Mouse (Mus musculus) kidney, embryonic 14.5 days (tissue): ENCODE data around the gene Aloxe3. TPM values are rescaled to one million over a fixed set of nuclear protein-coding genes. Genes with fewer than 3 reads are reported as not detected.

Source experiments
- ATAC-seq: fragments of 200-750 bp; cut with Nextera tagmentation; 2 replicates; pipeline ENCODE4 v1.8.0; 2017; ENCODE audit warnings: moderate number of reproducible peaks, mild to moderate bottlenecking, moderate TSS enrichment, moderate library complexity; ENCODE audit not compliant: low FRiP score, low TSS enrichment
- H3K27ac ChIP-seq: fragments of 300-500 bp; sonication (generic); 2 replicates; pipeline ENCODE4 v1.5.1; 2014; ENCODE audit warnings: low read depth, mild to moderate bottlenecking, low read length, moderate library complexity, mixed read lengths
- H3K27me3 ChIP-seq: fragments of 300-500 bp; sonication (generic); 2 replicates; pipeline ENCODE4 v1.6.1; 2014; ENCODE audit warnings: mild to moderate bottlenecking, low read length; ENCODE audit not compliant: control insufficient read depth, insufficient read depth
- H3K36me3 ChIP-seq: fragments of 300-500 bp; sonication (generic); 2 replicates; pipeline ENCODE4 v1.6.1; 2014; ENCODE audit warnings: low read length, mixed read lengths; ENCODE audit not compliant: control insufficient read depth, insufficient read depth
- H3K4me1 ChIP-seq: fragments of 300-500 bp; sonication (generic); 2 replicates; pipeline ENCODE4 v1.6.1; 2014; ENCODE audit warnings: low read length, mixed read lengths; ENCODE audit not compliant: control insufficient read depth, insufficient read depth
- H3K4me2 ChIP-seq: fragments of 300-500 bp; sonication (generic); replicated peaks from 2 replicates; pipeline ENCODE4 v1.6.1; 2014; ENCODE audit warnings: low read depth, mild to moderate bottlenecking, low read length
- H3K4me3 ChIP-seq: fragments of 300-500 bp; sonication (generic); 2 replicates; pipeline ENCODE4 v1.5.1; 2014; ENCODE audit warnings: mild to moderate bottlenecking, low read length
- H3K9ac ChIP-seq: fragments of 300-500 bp; sonication (generic); 2 replicates; pipeline ENCODE4 v1.6.1; 2014; ENCODE audit warnings: low read depth, mild to moderate bottlenecking, low read length, moderate library complexity
- H3K9me3 ChIP-seq: fragments of 300-500 bp; sonication (generic); 2 replicates; pipeline ENCODE4 v1.6.1; 2016; ENCODE audit warnings: low read length; ENCODE audit not compliant: control insufficient read depth
- WGBS: fragments of 180-500 bp; shearing (Covaris S2); extraction: QIAGEN DNeasy Blood & Tissue Kit; methylation state at CpG from one replicate; pipeline ENCODE4 v1.1.7; 2014; 5-methylcytosine and 5-hydroxymethylcytosine counted together
- polyA plus RNA-seq: library from polyadenylated mRNA; unstranded; fragments of >200 nt; fragmentation: Nextera tagmentation; extraction: Ambion mirVana; gene quantifications from 2 replicates; pipeline ENCODE4 v1.2.1, GENCODE M21; 2014

Gene Aloxe3
- polyA plus RNA-seq, 1 experiment from 2014 or later: 0.54 TPM

- peaks cover 29% of the 10 kb centered on the region for H3K27me3 ChIP-seq
- H3K27ac ChIP-seq: no peak overlapping the region
- peak overlapping the region; percentile 33 for H3K4me2 ChIP-seq
- no peak for ATAC-seq
- no peak overlapping the region; the same call in 1 of the 2 replicates for H3K4me3 ChIP-seq
- H3K9me3 ChIP-seq: no peaks in the 10 kb centered on the region
- H3K36me3 ChIP-seq: no peaks in the 10 kb centered on the region
- 5% methylated on average over 5 of the region's 5 CpGs for WGBS
- no peaks in the 10 kb centered on the region for H3K4me1 ChIP-seq
- H3K9ac ChIP-seq: no peak overlapping the region
These were observed 71.1 kb downstream of the Aloxe3 start for GRCm38 (mm10) chr11:69196766-69197165.

GRCm38 (mm10) chr11:69197194-69197593, 71.5 kb downstream of the Aloxe3 start:
- WGBS: 1% methylated on average over 14 of the region's 14 CpGs
- Histone ChIP-seq H3K27ac (no peak overlapping the region), H3K36me3 (no peaks in the 10 kb centered on the region), H3K27me3 (peaks cover 29% of the 10 kb centered on the region), H3K9me3 (no peaks in the 10 kb centered on the region), H3K9ac (peak overlapping the region; percentile 23; the same call in 1 of the 2 replicates), H3K4me1 (no peaks in the 10 kb centered on the region), H3K4me2 (peak overlapping the region; percentile 33), H3K4me3 (peak overlapping the region; percentile 24; the same call in 1 of the 2 replicates)
- ATAC-seq: no peak; the same call in 1 of the 2 replicates

GRCm38 (mm10) chr11:69197743-69198142, 72.0 kb downstream of the Aloxe3 start, which contains the start of gene Alox8:
Gene Alox8 (minus strand): TSS chr11:69197843.
- peaks cover 29% of the 10 kb centered on the region for H3K27me3 ChIP-seq
- H3K9me3 ChIP-seq: no peaks in the 10 kb centered on the region
- no peak for ATAC-seq
- peak within 1 kb of the TSS; percentile 33 for H3K4me2 ChIP-seq
- no peaks in the 10 kb centered on the region for H3K36me3 ChIP-seq
- WGBS: 27% methylated on average over 6 of the region's 6 CpGs
- no peak within 1 kb of the TSS for H3K27ac ChIP-seq
- peak within 1 kb of the TSS; percentile 23; the same call in 1 of the 2 replicates for H3K9ac ChIP-seq
- H3K4me1 ChIP-seq: no peaks in the 10 kb centered on the region
- H3K4me3 ChIP-seq: peak within 1 kb of the TSS; percentile 24; the same call in 1 of the 2 replicates

Other genes with a start within 250 kb of the Aloxe3 start
- 0.05 and 0.06 TPM in 2 replicates for gene Rnf222, start 237.3 kb upstream of the Aloxe3 start, polyA plus RNA-seq
- gene Rpl26, start 224.3 kb upstream of the Aloxe3 start, polyA plus RNA-seq: 1,184 and 1,677 TPM in 2 replicates
- gene Odf4, start 198.8 kb upstream of the Aloxe3 start, polyA plus RNA-seq: not detected in 2 replicates
- 10.2 and 15.9 TPM in 2 replicates for gene Arhgef15, start 168.4 kb upstream of the Aloxe3 start, polyA plus RNA-seq
- 3.4 and 4.5 TPM in 2 replicates for gene Slc25a35, start 157.8 kb upstream of the Aloxe3 start, polyA plus RNA-seq
- gene Rangrf, start 150.7 kb upstream of the Aloxe3 start, polyA plus RNA-seq: 68.7 and 95.2 TPM in 2 replicates
- gene Pfas, start 117.4 kb upstream of the Aloxe3 start, polyA plus RNA-seq: 33.7 and 47.7 TPM in 2 replicates
- gene Ctc1, start 110.0 kb upstream of the Aloxe3 start, polyA plus RNA-seq: 44.2 and 62.3 TPM in 2 replicates
- gene Aurkb, start 80.2 kb upstream of the Aloxe3 start, polyA plus RNA-seq: 145 and 155 TPM in 2 replicates
- gene Borcs6, start 66.2 kb upstream of the Aloxe3 start, polyA plus RNA-seq: 6.6 and 7.5 TPM in 2 replicates
- gene Tmem107, start 55.1 kb upstream of the Aloxe3 start, polyA plus RNA-seq: 62.2 and 73.8 TPM in 2 replicates
- 57.5 and 86.5 TPM in 2 replicates for gene Vamp2, start 37.4 kb upstream of the Aloxe3 start, polyA plus RNA-seq
- 6.1 and 8.9 TPM in 2 replicates for gene Per1, start 30.7 kb upstream of the Aloxe3 start, polyA plus RNA-seq
- 0.23 and 0.41 TPM in 2 replicates for gene Hes7, start 5.5 kb upstream of the Aloxe3 start, polyA plus RNA-seq
- gene 9130213A22Rik, start 3.3 kb upstream of the Aloxe3 start, polyA plus RNA-seq: 0.11 and 0.43 TPM in 2 replicates
- 0.23 and 0.28 TPM in 2 replicates for gene Alox12b, start 31.1 kb downstream of the Aloxe3 start, polyA plus RNA-seq
- 0.24 and 0.36 TPM in 2 replicates for gene Alox8, start 71.9 kb downstream of the Aloxe3 start, polyA plus RNA-seq
- 0.07 and 0.11 TPM in 2 replicates for gene Gucy2e, start 111.1 kb downstream of the Aloxe3 start, polyA plus RNA-seq
- 18.4 and 20.1 TPM in 2 replicates for gene Cntrob, start 197.9 kb downstream of the Aloxe3 start, polyA plus RNA-seq
- 175 and 217 TPM in 2 replicates for gene Trappc1, start 198.1 kb downstream of the Aloxe3 start, polyA plus RNA-seq
- 1.4 and 3.2 TPM in 2 replicates for gene Kcnab3, start 200.4 kb downstream of the Aloxe3 start, polyA plus RNA-seq
- gene Rnf227, start 214.6 kb downstream of the Aloxe3 start, polyA plus RNA-seq: 16.4 and 17.6 TPM in 2 replicates
- 56.7 and 59.7 TPM in 2 replicates for gene Chd3, start 243.5 kb downstream of the Aloxe3 start, polyA plus RNA-seq